Mouse (Mus musculus) fat pad, adult 2 months (tissue): Measurements from ENCODE around the gene Cox15.

ENCODE experiments used
- DNase-seq: peaks from one replicate; pipeline ENCODE4 v3.0.0-alpha.2; 2011; ENCODE audit warnings: low read depth, low spot score; ENCODE audit errors: extremely low read depth

Gene Cox15

DNA sequence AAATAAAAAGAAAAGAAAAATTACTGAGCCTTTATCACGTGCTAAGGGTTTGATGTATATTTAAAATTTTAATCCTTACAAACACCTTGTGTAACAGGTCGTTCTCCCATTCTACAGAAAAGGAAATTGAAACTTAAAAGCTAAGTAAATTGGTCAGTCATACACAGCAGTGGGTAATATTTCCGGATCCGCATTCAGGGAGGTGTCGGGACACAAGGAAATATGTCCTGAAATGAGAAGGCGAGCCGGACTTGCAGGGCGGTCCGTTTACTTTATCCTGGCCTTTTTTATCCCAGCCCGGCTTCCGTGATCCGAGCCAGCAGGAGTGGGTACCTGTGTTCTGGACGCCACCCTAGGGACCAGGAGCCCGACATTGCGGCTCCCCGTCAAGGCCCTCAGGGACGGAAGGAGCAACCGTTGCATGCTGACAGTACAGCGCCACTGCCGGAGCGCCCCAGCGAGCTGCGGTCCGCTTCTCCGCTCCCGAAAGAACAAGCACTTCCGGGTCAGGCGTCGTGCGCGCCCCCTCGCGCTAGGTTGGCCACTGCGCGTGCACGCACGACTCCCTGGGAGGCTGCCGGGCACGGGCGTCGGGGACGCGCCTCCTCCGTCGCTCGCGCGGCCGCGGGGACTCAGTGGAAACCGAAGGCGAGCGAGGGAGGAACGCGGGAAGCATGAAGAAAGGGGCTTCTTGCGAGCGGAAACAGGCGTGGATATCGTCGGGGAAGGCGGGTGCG, at the start of gene Cox15, which contains the start of gene Cutc:
Cox15 (minus strand) TSS at position 512 of the 737 bp plus-strand sequence.
Cutc (plus strand) TSS at position 508 of the 737 bp plus-strand sequence.
- peak; percentile 40 for DNase-seq

DNA sequence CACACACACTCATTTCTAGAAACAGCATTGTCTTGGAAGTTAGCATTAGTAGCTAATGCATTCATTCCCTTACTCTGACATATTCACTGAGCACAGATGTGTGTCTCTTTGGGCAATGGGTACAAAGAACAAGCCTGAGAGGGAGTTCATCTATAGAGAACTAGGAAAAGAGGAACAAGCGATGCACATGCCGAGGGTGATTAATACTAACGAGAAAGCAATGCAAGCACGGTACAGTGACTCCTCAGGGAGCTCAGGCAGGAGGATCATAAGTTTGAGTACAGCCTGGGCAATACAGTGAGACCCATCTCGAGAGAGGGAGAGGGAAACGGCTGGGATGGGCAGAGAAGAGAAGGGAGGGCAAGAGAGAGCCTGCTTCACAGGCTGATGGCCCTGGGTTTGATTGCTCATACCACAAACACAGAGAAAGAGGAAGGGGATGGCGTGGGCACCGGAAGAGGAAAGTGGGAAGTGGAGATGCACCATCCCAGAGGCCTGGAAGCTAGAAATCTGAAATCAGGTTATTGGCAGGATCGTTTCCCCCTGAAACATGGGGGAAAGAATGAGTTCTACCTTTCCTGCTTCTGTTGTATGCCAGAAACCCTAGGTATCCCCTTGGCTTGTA, 48.7 kb upstream of the Cox15 start:
- no peak for DNase-seq

DNA sequence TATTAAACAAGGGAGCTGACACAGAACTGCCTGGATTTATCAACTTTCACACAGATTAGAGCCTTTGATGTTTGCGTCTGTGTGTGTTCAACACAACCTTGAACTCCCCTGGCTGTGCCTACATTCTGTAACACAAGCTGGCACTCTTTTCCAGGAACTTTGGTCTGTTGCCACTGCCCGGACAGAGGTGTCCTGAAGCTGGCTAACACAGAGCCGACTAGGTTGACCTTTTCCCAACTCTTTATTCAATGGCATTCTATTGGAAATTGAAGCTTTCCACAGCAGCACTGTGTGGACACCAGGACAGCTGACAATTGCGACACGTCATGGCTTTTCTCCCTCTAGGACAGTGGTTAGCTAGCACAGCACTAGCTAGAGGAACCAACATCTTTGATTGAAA, 44.4 kb upstream of the Cox15 start:
- no peak for DNase-seq

DNA sequence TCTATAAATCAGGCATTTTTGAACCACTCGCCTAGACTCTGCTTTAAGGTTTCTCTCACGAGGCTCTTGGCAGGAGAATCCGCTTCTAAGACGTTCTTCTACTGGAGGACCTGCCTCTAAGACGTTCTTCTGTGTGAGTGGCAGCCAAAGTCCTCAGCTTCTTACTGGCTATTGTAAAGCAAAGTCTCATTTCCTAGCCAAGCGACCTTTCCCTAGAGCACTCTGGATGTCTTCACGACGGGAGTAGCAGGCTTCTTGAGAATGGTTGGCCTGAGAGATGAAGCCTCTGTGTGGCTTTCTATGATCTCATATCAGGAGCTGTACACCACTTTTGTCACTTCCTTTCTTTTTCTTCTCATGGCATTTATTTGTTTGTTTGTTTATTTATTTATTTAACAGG, 42.7 kb upstream of the Cox15 start:
- no peak for DNase-seq

DNA sequence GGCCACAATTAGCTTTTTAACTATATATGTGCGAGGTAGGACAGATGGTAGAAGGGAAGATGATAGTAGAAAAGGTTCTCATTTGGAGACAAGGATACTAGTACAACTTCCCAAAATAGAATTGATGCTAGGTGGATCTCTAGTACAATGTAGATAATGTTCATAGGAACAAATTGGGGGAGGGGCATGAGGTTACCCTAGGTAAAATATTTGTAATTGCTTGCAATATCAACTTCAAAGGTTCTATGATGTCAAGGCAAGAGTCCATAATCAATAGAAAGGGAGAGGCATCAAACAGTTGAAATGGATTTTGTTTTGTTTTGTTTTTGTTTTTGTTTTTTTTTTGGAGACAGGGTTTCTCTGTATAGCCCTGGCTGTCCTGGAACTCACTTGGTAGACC, 41.2 kb upstream of the Cox15 start:
- no peak for DNase-seq

DNA sequence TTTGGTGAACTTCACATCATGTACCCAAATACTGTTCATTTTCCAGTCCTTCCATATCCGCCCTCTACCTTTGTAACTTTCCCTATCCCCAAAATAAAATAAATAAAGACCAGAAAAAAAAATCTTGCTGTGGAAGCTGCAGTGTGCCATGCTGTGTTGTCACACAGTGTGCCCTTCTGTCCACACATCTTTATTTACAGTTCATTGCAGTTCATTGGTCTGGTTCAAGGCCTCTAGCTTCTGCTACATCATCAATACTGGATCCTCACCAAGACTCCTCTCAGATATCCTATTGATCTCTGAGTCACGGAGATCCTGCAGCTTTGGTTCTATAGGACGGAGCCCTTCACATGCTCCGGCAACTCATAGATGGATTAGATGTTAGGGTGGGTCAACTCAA, 39.7 kb upstream of the Cox15 start:
- no peak for DNase-seq

DNA sequence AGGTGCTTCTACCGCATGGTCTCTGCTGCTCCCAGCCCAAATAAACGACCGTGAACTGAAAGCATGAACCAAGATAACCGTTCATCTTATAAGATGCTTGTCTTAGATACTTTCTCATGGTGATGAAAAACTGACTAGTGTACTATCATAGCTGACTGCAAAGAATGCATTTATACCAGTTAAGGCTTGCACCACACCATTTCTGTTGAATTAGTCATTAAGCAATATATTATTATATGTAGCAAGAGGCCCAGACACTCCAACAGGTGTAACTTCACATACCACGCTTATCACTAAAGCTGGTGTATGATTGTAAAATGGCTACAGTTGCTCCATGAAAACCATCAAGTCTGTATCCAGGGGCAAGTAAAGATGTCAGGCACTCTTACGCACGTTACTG, 37.0 kb upstream of the Cox15 start:
- DNase-seq, result peak; percentile 10

DNA sequence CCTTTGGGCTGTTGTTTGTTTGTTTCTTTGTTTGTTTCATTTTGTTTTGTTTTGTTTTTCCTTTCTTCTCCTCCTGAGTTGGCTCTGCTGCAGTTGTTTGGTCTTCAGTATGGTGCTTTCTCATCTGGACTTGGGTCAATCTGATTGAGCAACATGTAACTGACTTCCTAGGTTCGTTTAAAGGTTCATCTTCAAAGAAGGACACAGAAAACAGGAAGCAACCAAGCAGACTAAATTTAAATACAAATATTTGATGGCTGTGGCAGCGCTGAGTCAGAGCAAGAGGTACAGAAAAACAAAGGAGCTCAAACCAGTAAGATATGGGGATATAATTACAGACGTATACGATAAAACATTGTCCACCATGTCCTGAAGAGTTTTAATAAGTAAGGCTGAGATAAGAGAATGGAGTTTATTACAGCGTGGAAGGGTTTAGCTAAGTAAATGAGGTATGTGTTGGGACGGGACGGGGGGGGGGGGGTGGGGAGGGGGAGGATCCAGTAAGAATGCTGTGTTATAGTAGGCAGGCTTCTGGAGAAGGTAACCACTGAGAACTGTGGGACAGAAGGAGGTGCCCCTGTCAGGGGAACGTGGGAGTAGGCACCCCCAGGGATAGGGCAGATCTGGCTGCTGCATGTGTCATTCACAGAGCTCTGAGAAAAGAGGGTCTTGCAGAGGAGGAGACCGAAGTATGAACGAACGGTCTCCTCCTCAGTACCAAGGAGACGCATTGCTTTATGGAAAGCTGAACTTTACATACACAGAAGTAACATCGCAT, 33.6 kb upstream of the Cox15 start:
- no peak for DNase-seq

DNA sequence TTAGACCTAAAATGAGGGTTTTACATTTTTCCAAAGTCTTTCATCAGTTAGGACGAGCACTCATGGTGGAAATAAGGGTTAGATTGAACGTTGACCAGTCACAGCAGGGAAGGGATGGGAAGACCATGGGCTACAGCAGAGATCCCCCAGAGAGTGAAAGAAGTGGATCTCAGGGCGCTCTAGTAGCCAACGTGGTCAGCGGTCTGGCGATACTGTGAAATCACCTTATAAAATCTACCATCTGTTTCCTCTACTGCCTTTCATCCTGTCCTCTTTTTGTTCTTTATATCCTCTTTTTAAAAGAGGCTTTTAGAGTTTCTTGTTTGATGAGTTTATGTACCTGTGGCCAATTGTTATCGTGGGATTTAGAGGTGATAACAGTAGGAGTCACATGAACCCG, 32.0 kb upstream of the Cox15 start:
- no peak for DNase-seq

DNA sequence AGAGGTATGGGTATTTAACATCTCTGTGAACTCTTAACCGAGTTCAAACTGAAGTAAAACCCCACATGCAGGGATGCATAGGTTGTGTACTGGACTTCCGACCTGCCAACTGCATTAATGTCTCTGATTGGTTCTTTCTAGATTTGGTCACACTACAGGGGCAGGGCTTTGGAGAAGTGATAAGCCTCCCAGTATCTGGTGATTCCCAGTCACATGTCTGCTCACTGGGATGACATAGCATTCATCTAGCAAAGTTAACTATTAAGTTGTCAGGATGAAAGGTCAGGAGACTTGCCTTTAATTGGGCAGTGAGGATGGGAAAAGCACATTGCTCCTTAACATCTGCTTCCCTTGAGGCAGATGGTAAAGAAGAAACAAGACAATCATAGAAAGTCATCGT, 29.2 kb upstream of the Cox15 start, which contains the start of gene Abcc2:
Abcc2 (plus strand) TSS at position 213 of the 400 bp plus-strand sequence.
- no peak for DNase-seq

DNA sequence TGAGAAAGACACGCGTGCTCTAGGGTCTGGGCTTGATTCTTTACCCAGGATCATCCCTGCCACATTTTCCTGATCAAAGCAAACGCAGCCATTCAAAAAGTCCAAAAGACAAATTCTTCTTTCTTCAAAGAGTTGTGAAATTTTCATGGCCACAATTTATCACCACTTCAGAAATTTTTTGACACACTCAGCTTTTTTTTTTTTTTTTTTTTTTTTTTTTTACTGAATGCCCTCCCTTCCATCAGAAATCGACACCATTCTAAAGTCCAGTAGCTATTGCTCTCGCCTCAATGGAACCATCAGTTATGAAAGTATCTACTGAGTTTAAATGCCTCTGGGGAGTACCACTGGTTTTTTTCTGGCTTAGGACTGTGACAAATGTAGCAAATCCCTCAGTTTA, 27.6 kb upstream of the Cox15 start:
- DNase-seq, result no peak

DNA sequence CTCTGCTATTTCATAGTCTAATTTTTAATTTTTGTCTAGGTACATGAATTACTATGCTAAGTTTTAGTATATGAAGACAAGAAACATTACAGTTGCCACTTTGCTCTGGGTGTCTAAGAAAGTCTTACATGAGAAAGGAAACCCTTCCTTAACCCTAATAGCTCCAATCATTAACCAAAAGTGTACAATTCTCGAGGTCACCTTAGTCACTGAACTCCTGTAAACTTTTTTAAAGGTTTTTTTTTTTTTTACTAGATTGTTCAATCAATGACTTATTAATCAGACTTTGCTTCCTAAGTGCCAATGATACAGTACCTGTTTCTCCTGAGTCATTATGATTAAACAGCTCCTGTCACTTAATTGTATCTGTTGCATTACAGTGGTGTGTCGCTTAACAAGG, 24.5 kb upstream of the Cox15 start:
- DNase-seq, result no peak

DNA sequence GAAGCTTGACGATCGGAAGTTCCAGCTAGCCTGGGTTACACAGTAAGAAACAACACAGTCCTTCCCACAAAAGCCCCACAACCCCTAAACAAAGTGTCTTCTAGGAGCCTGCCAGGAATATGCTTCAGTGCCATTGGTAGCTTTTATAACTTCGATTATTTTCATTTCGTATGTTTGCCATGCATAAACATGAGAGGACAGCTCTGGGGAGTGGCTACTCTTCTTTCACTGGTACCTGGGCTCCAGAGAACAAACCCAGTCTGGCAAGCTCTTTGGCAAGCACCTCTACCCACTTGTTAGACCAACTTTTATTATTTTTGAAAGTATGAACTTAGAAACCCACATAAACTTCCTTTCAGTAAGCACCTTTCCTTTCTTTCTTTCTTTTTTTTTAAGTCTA, 23.8 kb upstream of the Cox15 start:
- no peak for DNase-seq

DNA sequence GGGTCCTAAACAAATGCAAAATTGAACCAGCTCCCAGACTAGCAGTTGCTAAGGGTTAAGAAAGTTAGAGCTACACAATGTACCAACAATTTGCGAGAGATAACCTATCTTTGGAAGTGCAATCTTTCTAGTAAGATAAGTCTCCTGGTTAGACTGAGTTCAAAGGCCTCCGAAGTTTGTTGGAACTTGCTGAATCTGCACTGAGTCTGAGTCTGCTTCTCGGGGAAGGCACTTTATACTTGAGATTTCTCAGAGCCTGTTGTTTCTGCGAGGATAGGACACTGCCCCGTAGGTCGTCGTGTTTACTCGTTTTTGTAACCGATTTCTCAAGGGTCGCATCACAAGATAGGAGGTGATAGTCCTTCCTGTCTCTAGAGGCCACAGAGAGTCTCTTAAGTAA, 22.6 kb upstream of the Cox15 start:
- DNase-seq, result no peak

DNA sequence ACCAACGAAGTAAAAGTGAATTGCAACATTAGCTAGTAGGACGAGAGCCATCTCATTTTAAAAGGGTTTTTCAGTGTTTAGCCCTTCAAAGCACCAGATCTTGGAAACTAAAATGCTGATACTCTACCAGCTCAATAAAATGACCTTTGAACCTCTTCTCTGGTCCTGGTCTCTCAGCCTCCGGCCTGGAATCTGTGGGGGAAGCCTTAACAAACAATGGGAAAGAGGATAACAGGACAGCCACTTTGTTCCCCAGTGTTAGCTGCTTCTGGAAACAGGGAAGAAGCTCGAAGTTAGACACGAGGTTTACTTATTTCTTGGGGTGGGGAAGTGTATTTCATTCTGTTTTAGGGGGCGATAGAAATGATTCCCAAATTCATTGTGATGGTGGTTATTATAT, 19.5 kb upstream of the Cox15 start:
- no peak for DNase-seq

DNA sequence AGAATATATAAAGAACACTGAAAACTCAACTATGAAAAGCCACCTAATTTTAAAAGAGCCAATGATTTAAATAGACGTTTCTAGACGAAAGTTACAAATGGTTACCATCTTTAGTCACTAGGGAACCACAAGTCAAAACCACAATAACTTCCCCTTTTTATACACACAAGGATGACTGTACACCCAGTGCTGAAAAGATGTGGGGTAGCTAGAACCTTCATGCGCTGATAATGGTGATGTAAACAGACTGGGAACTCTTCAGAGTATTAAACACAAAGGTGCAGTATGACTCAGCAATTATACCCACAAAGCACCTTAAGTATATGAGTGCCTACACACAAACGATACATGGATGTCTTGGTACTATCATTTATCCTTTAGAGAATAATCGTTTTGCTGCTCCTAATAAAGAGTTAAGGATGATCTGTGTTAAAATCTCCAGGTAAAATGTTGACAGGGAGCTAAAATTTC, 18.7 kb upstream of the Cox15 start:
- no peak for DNase-seq

DNA sequence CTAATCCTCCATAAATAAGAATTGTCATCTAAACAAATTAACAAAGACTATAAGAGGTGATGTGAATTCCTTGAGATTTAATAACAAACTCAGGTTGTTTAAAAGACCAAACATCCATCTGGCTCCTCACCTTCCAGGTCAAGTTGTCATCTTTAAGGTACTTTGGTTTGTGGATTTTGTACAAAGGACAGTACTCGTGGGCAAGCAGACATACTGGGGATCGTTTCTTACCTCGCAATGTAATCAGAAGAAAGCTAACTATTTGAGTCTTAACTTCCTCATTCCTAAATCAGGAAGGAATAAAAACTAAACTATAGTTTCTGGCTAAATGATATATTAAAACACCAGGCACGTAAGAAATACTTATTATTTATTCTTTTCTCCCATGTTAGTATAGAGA, 17.8 kb upstream of the Cox15 start:
- no peak for DNase-seq

DNA sequence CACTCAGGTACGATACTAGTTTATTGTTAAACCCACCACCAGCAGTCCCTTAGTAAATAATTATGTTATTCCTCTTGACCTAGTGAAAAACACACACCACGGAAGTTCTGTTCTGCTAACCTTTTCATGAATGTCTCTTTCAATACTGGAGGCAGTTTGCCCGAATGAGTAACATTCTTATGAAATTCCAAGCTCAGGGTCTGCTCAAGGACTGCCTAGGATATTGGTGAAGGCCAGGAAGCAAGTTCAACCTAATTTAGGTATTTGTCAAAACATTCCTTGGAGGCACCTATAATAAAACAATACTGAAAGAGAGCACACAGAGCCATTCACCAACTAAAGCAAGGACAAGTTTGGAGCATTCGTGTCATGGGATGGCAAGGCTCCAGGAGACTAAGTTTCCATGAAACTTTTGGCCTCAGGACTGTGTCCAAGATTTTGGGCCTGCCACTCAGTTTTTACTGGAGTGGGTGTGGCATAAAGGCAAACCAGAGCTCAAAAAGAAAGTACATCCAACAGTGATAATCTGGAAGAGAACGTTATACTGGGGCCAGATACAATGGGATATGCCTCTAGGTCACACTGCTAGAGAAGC, 16.7 kb upstream of the Cox15 start:
- no peak for DNase-seq

DNA sequence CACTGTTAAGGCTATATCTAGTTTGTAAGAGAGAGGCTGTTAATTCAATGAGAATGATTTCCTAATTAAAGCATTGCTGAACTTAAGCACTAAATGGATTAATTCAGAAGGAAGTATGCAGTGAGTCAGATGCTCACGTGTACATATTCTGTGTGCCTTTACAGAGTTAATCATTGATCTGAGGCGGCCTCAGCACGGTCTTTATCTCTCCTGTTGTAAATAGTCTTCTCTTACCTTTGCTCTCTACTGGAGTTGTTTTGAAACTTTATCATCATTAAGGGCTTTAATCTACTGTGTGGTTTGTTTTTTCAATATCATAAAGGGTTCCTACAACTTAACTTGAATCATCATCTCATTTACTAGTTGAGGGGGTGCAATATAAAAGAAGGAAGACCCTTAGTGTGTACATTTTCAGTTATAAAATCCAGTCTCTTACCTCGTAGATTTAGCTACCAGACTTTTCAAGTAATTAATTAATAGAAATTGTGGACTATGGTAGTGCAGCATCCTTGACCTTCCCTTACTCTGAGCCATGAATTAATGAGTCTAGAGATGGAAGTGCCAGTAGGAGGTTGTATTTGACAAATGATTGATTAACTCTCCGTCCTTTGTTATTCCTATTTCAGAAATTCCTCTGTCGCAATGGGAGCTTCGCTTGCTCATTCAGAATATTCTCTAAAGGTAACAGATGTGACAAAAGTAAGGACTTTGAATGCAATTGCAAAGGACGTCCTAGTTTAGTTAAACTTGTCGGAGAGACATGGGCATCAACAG, 14.9 kb upstream of the Cox15 start:
- DNase-seq, result no peak

DNA sequence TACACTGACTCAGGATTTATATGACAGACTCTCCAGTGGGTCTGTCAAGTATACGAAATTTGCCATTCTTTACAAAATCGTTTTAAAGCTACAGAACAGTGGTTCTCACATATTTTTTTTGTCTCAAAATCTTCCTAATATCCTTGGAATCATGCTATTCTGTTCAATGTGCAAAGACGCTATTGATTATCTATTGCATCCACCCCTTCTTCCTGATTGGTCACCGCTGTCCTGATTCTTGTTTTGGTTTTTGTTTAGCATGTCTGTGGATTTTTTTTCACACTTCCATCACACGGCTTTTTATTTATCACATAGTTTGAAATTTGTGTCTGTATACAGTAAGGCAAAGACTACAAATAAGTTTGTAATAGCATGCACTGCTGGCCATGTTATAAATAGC, 13.7 kb upstream of the Cox15 start:
- DNase-seq, result no peak

DNA sequence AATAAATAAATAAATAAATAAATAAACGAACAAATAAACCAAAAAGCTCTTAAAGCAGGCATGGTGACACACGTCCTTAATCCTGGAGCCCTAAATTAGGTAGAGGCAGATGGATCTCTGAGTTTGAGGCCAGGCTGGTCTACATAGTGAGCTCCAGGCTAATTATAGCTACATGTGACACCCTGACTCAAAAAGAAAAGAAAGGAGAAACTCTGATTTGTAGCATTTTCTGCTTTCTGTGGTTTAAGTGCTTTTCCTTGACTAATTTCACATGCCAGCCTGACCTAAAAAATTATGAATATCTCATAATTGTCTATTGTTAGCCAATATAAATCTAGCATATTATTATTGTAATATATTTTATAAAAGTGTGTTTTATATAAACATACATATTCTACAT, 9.6 kb upstream of the Cox15 start:
- no peak for DNase-seq
